Mouse (Mus musculus) hindbrain, embryonic 11.5 days (tissue): ENCODE results near the gene Prps1. TPM values are rescaled to one million over a fixed set of nuclear protein-coding genes. Genes with fewer than 3 reads are reported as not detected.
"Not testable (repeated sequence)": the region's sequence is repeated elsewhere in the genome, so short reads cannot be mapped to it uniquely, and the experiment has no call there.

Experiments used
- ATAC-seq: fragments of 200-750 bp; cut with Nextera tagmentation; 2 replicates; pipeline ENCODE4 v1.8.0; 2017; ENCODE audit warnings: mild to moderate bottlenecking, moderate TSS enrichment, moderate library complexity; ENCODE audit not compliant: low FRiP score
- DNase-seq: peaks from one replicate; pipeline ENCODE4 v3.0.0-alpha.2; 2015; ENCODE audit warnings: low spot score
- H3K27ac ChIP-seq: fragments of 300-500 bp; sonication (generic); 2 replicates; pipeline ENCODE4 v1.5.1; 2014; ENCODE audit warnings: mild to moderate bottlenecking, low read depth, low read length
- H3K27me3 ChIP-seq: fragments of 300-500 bp; sonication (generic); 2 replicates; pipeline ENCODE4 v1.6.1; 2014; ENCODE audit warnings: mild to moderate bottlenecking, low read length, moderate library complexity, mixed read lengths; ENCODE audit not compliant: control insufficient read depth, insufficient read depth
- H3K36me3 ChIP-seq: fragments of 300-500 bp; sonication (generic); 2 replicates; pipeline ENCODE4 v1.6.1; 2014; ENCODE audit warnings: mild to moderate bottlenecking, low read length, moderate library complexity, mixed read lengths; ENCODE audit not compliant: control insufficient read depth, insufficient read depth
- H3K4me1 ChIP-seq: fragments of 300-500 bp; sonication (generic); replicated peaks from 2 replicates; pipeline ENCODE4 v1.6.1; 2014; ENCODE audit warnings: low read length, mixed read lengths; ENCODE audit not compliant: control insufficient read depth, insufficient read depth
- H3K4me2 ChIP-seq: fragments of 300-500 bp; sonication (generic); replicated peaks from 2 replicates; pipeline ENCODE4 v1.6.1; 2014; ENCODE audit warnings: mild to moderate bottlenecking, low read depth, low read length
- H3K4me3 ChIP-seq: fragments of 300-500 bp; sonication (generic); 2 replicates; pipeline ENCODE4 v1.5.1; 2014; ENCODE audit warnings: low read depth, low read length
- H3K9ac ChIP-seq: fragments of 300-500 bp; sonication (generic); 2 replicates; pipeline ENCODE4 v1.6.1; 2014; ENCODE audit warnings: low read depth, low read length
- H3K9me3 ChIP-seq: fragments of 300-500 bp; sonication (generic); 2 replicates; pipeline ENCODE4 v1.6.1; 2016; ENCODE audit warnings: low read length; ENCODE audit not compliant: control insufficient read depth
- WGBS: fragments of 180-500 bp; shearing (Covaris S2); extraction: QIAGEN DNeasy Blood & Tissue Kit; methylation state at CpG from one replicate; pipeline ENCODE4 v1.1.7; 2014; 5-methylcytosine and 5-hydroxymethylcytosine counted together
- polyA plus RNA-seq: library from polyadenylated mRNA; unstranded; fragments of >200 nt; fragmentation: Nextera tagmentation; extraction: Ambion mirVana; gene quantifications from 2 replicates; pipeline ENCODE4 v1.2.1, GENCODE M21; 2014

Gene Prps1
- polyA plus RNA-seq, 1 experiment from 2014 or later = 81.9 TPM

DNA sequence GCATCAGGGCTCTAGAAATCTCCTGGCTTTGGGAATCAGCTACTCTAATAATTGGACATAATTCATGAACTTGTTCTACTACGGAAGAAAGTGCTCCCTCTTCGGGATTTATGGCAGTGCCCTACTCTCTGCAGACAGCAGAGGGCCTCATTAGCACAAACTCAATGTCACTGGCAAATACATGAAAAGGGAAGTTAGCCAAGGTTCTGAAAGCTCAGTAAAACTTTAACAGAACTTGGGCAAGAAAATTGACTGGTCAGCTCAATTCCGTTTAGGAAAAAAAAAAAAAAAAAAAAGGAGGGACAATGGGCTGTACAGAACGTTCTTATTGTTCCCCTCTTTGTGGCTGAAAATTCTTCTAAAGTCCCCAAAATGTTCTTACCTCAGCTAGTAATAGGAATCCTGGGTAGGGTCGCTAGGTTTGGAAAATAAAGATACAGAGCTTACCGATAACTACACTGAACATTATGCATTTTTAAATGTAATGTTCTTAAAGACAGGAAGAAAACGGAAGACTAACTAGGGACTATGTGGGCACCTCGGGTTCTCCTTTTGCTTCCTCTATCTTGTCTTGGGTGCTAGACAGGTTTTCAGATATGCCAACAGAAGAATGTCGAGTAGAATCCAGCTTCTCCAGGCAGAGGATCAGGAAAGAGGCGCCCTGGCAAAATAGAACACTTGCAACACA lies 35.6 kb downstream of the Prps1 start:
- peaks cover 5% of the 10 kb centered on the region for H3K27me3 ChIP-seq
- WGBS = 58% methylated on average over 10 of the region's 10 CpGs

DNA sequence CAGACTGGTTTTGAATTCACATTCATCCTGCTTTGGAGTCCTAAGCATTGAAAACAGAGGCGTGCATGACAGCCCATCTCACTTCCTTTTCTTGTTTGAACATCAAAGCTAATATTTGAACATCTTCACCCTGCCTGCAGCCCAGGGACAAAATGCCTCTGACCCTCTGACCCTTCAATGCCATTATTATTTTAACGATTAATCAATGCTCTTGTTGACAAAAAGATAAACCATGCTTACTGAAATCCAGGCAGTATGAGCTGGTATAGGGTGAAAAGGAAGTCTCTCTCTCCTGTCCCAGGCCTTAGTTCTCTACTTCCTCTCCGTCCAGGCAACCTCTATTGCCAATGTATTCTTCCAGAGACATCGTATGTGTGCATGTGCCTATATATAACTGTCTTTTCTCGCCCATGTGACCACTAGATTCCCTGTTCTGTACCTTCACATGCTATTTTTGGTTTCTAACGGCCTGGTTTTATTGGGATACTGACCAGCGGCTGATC lies 37.2 kb downstream of the Prps1 start:
- no peak for DNase-seq
- H3K9me3 ChIP-seq = no peaks in the 10 kb centered on the region
- peaks cover 3% of the 10 kb centered on the region for H3K27me3 ChIP-seq
- no peak overlapping the region for H3K27ac ChIP-seq
- no peak for ATAC-seq
- H3K9ac ChIP-seq = no peak overlapping the region
- H3K4me1 ChIP-seq = no peaks in the 10 kb centered on the region
- WGBS = 71% methylated on average over 7 of the region's 7 CpGs
- H3K4me3 ChIP-seq = no peak overlapping the region
- H3K4me2 ChIP-seq = no peak overlapping the region
- no peaks in the 10 kb centered on the region for H3K36me3 ChIP-seq

More for the DNA sequence above, 35.6 kb downstream of the Prps1 start:
- H3K27ac ChIP-seq = no peak overlapping the region
- ATAC-seq = no peak
- H3K4me1 ChIP-seq = no peaks in the 10 kb centered on the region
- no peak overlapping the region for H3K9ac ChIP-seq
- H3K36me3 ChIP-seq = no peaks in the 10 kb centered on the region
- H3K4me3 ChIP-seq = no peak overlapping the region
- no peaks in the 10 kb centered on the region for H3K9me3 ChIP-seq
- DNase-seq = peak; percentile 38
- H3K4me2 ChIP-seq = no peak overlapping the region

DNA sequence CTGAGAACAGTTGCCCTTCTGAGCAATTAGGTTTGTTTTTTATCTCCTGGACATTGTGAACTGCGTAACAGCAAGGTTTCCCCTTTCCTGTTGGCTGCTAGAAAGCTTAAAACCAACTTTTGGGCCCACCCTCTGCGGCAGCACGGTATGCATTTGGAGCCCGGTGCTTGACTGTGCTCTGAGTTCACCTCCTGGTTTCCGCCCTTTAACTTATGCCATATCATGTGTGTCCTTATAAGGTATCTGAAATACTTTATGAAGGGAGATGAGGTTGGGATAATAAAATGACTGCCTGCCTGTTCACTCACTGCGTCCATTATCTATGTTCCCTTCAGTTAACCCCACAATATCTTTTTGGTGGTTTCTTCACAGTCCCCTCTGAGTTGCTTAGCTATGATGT lies 37.8 kb downstream of the Prps1 start:
- no peaks in the 10 kb centered on the region for H3K36me3 ChIP-seq
- H3K4me2 ChIP-seq = no peak overlapping the region
- no peak for ATAC-seq
- WGBS = 91% methylated on average over 6 of the region's 6 CpGs
- peaks cover 3% of the 10 kb centered on the region for H3K27me3 ChIP-seq
- no peaks in the 10 kb centered on the region for H3K9me3 ChIP-seq
- no peak overlapping the region for H3K4me3 ChIP-seq
- no peak overlapping the region for H3K9ac ChIP-seq
- DNase-seq = no peak
- H3K27ac ChIP-seq = no peak overlapping the region
- H3K4me1 ChIP-seq = no peaks in the 10 kb centered on the region

DNA sequence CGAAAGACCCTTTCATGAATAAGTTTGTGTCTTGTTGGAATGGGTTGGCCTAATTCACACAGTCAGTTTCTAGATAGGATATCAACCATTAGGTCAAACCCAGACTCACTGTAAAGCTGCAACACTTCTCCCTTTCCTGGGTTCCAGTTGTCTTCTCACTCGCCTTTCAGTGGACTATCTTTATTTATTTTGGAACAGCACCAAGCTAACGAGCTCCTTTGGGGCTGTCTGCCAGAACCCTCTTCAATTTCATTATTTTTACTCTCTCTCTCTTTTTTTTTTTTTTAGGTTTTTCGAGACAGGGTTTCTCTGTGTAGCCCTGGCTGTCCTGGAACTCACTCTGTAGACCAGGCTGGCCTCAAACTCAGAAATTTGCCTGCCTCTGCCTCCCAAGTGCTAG lies 42.0 kb downstream of the Prps1 start:
- WGBS = 80% methylated on average over 4 of the region's 4 CpGs
- not testable (repeated sequence) for H3K27ac ChIP-seq, H3K9ac ChIP-seq, H3K4me3 ChIP-seq, DNase-seq, H3K36me3 ChIP-seq, H3K27me3 ChIP-seq, H3K9me3 ChIP-seq, H3K4me2 ChIP-seq, H3K4me1 ChIP-seq, ATAC-seq

DNA sequence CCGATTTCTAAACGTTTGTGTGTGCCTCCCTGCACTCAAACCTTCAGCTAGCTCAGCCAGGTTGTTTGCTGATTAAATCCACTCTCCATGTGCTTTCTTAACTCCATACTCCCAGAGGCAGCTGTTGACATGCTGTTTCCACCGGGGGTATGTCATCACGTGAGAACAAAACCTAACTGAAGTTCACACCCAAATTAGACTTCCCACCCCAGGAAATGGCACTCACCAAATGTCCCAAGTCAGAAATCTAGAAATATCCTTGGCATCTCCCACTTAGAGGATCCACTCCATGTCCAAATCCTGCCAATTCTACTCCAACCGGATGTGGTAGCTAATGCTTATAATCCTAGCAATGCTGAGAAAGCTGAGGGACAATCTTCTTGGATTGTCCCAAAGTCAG lies 43.9 kb downstream of the Prps1 start:
- WGBS = 89% methylated on average over 5 of the region's 5 CpGs
- Histone ChIP-seq H3K4me2 (no peak overlapping the region), H3K27ac (no peak overlapping the region), H3K27me3 (peaks cover 2% of the 10 kb centered on the region), H3K4me1 (no peaks in the 10 kb centered on the region), H3K9ac (no peak overlapping the region), H3K36me3 (no peaks in the 10 kb centered on the region), H3K9me3 (no peaks in the 10 kb centered on the region), H3K4me3 (no peak overlapping the region)
- DNase-seq (no peak), ATAC-seq (no peak)

DNA sequence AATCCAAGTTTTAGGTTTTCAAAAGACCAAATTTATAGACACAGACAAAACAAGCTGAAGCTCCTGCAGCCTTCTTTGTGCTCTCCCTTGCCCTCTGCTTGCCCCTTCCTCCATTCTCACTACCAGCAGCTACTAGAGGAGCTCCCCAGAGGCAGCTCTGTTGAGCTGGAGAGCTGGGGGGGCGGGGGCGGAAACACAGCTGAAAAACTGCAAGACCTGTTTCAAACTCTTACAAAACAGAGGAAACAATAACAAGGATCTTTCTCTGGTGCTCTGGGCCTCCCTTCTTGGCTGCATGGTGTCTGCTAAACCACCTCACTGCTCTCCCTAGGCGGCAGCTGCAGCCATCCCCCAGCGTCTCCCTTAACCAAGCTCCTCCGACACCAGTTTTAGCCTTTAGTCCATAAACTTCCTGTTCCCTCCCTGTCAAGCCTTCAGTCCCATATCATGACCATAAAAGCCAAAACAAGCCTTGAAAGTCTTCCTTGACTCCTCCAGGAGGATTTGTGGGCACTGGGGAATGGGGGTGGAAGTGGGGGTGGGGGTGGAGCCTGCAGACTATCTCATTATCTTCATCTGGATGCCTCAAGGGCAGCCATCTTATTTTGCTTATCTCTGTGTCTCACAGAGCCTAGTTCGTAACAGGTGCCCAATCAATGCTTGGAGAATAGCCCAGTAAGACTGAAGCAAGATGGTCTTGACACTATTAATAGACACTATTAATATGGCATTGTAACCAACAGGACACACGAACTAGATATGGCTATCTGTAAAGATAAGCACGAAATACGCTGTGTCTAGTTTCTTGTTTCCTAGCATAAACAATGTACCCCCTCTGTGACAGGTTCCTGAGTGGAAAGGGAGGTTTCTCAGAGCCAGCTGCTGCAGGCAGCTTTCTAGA lies 45.2 kb downstream of the Prps1 start:
- H3K27me3 ChIP-seq = peaks cover 2% of the 10 kb centered on the region
- 65% methylated on average over 9 of the region's 9 CpGs for WGBS
- no peak overlapping the region for H3K9ac ChIP-seq
- H3K9me3 ChIP-seq = no peaks in the 10 kb centered on the region
- H3K4me3 ChIP-seq = no peak overlapping the region
- no peak overlapping the region for H3K4me2 ChIP-seq
- no peak for DNase-seq
- H3K4me1 ChIP-seq = no peaks in the 10 kb centered on the region
- no peaks in the 10 kb centered on the region for H3K36me3 ChIP-seq
- ATAC-seq = no peak
- H3K27ac ChIP-seq = no peak overlapping the region

DNA sequence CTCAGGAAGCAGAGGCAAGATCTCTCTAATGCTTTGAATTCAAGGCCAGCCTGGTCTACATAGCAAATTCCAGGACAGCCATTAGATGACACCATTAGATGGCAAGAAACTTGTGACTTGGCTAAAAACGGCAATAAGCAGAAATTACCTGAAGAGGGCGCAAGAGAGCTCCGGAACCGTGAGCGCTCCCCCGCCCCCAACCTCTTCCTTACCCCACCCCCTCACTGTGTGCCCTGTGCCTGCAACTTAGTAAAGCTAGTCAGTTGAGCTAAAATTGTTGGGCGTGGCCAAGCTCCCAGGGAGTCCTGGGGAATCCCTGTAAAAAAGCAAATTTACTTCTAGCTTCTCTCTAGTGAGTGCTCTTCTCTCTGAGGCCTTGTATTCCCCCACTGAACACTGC lies 47.5 kb downstream of the Prps1 start:
- WGBS = 12% methylated on average over 7 of the region's 7 CpGs
- Histone ChIP-seq H3K9me3 (no peaks in the 10 kb centered on the region), H3K27ac (no peak overlapping the region), H3K4me2 (no peak overlapping the region), H3K4me3 (no peak overlapping the region), H3K9ac (no peak overlapping the region), H3K27me3 (peaks cover 2% of the 10 kb centered on the region), H3K36me3 (no peaks in the 10 kb centered on the region), H3K4me1 (no peaks in the 10 kb centered on the region)
- peak; percentile 74 for DNase-seq
- ATAC-seq = peak; percentile 63; the same call in 1 of the 2 replicates

DNA sequence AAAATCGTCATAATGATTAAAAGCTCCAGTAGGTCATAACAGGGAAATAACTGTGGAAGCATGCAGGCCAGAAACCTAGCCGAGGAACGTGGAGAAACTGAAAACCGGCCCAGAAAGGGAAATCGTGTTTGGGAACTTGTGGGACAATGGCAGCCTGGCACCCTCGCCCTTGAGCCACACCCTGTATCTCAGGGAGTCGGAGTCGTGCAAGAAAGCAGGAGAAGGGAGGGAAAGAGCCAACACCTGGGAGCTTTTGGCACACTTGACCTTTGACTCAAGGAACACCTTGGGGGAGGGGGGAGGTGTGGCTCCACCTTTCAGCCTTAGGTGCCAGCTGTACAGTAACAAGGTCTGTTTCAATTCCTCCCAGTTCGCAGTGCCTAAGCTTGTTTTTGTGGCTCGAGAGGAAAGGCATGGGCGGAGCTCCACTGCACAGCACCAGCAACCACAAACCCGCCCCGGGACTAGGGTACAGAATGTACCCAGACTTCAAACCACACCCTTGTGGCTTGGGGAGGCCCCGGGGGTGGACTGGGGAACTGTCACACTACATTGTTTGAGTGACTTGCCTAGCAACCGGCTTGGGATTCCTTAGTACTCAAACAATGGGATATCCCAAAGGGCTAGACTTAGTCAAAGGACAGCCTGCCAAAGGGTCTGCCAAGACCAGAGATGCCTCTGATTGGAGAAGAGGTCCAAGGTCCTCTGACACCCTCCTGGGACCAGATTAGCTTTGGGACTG lies 49.3 kb downstream of the Prps1 start:
- H3K27me3 ChIP-seq = peaks cover 2% of the 10 kb centered on the region
- no peaks in the 10 kb centered on the region for H3K4me1 ChIP-seq
- no peak overlapping the region for H3K4me3 ChIP-seq
- H3K4me2 ChIP-seq = no peak overlapping the region
- 46% methylated on average over 15 of the region's 15 CpGs for WGBS
- ATAC-seq = peak; percentile 78
- no peak overlapping the region for H3K9ac ChIP-seq
- H3K9me3 ChIP-seq = no peaks in the 10 kb centered on the region
- H3K36me3 ChIP-seq = no peaks in the 10 kb centered on the region
- DNase-seq = peak; percentile 26
- no peak overlapping the region for H3K27ac ChIP-seq
